Mouse (Mus musculus): ENCODE data around the gene Gm20431.

Gene Gm20431

DNA sequence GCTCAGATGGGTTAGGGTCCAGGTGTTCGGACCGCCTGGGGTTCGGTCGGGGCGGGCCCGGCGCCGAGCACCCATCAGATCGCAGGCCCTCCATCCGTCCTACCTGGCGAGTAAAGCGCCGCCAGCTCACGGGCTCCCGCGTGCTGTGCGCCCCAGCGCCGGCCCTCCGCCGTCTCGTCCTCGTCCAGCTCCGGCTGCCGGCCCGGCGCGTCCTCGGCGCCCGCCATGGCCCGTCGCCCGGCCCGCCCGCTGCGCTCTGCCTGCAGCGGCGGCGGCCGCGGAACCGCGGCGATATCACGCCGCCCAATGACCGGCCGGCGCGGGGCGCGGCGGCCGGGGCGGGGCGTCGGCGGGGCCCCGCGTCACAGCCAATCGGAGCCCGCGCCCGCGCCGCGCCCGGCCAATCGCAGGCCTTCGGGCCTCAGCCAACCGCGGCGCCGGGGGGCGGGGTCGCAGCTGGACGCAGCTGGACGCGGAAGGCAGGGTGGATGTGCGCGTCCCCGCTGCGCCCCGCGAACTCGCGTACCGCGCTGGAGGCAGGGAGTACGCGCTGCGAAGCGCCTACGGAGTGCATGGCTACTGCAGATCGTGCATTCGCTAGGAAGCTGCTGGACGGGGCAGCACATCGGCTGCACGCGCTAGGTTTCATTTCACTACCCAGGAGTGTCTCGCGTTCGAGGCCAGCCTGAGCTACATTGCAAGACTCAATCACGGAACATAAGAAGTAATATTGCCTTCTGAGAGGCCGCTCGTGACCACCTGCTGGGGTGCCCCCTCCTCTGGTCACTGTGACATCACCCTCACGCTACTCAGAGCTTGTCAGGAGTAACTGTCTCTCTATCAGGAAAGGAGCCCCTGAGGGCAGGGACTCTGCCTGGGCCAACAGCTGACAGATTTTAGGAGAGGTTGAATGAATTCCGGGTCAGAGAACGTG is at the start of gene Gm20431:
Gene Gm20431, minus strand, starts transcription at position 227 of the 934 bp plus-strand sequence.
- DNase-seq (ENCODE audit: low spot score): peak; percentile 91

DNA sequence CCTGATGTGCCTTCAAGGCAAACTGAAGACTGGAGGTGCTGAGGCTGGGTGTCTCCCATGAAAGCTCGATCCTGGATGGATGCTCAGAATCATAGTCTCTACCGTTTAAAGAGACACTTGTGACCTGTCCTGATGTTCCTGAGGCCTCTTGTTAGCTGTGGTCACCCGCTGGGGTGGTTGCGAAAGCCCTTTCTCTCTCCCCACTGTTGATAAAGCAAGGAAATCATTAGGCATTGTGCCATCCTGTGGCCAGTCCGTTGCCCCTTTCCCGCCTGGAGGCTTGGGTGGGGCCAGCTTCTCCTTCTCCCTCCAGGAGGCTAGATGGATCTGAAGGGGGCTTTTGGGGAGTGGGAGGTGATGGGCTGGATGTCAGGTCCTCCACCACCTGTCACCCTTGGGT is 49.3 kb upstream of the Gm20431 start:
- DNase-seq (ENCODE audit: low spot score): no peak

DNA sequence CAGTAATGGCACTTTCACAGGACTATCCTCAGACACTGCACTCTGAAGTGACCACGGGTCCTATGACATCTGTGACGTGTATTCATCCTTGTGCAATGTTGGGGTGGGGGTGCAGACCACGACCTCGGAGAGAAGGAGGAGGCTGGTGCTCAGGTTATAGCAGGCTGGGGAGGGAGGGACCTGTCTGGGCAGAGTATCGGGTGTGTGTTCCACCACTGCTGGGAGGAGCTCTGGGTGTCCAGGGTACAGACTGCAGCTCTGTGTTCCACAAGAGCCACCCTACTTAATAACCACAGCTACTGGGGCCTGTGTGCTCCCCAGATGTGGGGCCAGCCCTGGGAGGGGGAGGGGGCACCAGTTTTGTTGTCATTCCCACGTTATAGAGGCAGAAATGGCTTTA is 48.7 kb upstream of the Gm20431 start:
- no peak for DNase-seq (ENCODE audit: low spot score)

DNA sequence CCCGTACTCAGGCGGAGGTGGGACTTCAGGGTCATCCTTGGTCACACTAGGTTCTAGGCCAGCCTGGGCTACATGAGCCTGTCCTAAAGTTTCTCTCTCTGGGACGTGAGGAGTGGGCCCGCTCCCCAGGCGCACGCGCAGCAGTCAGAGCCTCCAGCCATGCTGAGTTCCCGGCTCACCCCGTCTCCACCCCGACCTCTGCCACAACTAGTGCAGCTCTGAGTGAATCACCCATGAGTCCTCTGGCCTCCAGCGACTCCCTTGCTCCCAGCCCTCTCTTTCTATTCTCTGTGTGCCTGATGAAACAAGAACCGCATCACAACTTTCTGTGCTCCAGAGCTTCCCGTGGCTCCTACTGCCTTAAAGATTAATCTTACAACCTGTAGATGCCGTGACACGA is 47.1 kb upstream of the Gm20431 start:
- no peak for DNase-seq (ENCODE audit: low spot score)

DNA sequence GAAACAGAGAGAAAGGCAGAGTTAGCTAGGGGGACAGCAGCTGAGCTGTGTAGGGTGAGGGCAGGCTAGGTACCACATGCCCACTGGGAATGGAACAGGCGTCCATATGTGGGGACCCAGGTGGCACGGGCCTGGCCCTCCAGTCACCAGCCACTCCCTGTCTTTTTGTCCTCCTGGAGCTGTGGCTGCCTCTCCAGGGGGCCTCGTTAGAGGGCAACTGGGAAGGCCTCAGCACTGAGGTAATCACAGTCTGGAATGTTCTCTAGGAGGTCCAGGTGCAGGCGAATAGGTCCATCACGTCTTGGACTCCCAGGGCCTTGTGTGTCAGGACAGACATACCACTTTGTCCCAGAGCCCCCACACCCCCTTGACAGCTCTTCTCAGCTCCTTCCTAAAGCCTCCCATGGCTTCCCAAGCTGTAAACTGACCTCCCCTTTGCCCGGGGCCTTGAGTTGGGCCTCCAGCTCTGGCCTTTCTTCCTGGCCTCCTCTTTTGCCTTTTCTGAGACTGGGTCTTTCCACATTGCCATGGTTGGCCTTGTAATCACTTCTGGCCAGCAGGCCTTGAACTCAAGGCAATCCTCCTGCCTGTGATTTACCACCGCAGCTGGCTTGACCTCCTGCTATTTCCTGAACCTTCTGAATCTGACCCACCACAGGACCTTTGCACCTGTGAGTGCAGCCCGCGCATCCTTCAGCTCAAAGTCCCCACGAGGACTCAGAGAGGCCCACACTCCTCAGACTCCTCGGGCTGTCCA is 45.1 kb upstream of the Gm20431 start:
- no peak for DNase-seq (ENCODE audit: low spot score)

DNA sequence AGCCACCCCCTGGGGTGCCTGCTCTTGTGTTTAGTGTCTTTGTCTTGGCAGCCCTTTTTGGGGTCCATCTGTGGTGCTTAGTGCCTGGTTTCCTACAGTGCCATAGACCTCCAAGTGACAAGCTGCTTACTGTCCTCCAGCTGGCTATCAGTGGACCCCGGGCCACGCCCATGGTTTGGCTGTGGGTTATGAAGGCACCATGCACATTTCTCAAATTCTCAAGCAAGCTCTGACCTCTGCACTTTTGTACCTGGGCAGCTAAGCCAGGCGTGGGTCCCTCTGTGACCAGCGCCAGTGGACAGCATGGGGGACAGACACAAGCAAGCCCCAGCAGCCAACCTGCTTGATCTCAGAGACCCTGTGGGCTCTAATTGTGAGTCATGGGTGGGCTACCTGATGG is 43.1 kb upstream of the Gm20431 start:
- DNase-seq (ENCODE audit: low spot score): no peak

DNA sequence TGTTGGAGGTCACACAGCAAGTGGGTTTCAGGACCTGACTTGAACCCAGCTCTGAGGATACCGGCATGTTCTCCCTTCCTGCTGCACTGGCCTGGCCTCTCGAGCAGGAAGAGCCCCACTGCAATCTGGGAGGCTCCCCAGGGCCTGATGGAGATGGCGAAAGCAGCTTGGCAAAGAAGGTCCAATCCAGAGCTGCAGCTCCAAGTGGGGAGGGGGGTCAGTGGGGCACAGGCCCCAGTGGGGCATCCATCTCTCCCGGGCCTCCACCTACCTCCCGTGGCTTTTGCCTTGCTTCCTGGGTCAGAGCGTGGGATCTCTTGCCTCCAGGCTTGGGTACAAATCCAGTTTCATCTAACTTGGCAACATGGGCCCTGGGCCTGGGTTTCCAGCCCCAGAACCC is 40.8 kb upstream of the Gm20431 start:
- no peak for DNase-seq (ENCODE audit: low spot score)

DNA sequence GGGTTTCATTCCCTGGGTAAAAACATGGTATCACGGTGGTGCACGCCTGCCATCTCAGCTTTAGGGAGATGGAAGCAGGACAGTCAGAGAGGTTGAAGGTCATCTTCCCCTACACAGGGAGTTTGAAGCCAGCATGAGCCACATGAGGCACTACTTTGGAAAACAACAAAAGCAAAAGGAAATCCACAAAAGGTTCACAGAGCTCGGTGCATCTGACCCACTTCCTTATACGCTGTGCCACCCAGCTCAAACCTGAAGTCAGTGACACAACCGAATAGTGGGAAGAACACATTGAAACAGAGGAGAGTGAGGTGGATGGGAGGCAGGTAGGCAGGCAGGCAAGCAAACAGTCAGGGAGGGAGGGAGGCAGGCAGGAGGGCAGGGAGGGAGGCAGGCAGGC is 40.2 kb upstream of the Gm20431 start:
- DNase-seq (ENCODE audit: low spot score): no peak

DNA sequence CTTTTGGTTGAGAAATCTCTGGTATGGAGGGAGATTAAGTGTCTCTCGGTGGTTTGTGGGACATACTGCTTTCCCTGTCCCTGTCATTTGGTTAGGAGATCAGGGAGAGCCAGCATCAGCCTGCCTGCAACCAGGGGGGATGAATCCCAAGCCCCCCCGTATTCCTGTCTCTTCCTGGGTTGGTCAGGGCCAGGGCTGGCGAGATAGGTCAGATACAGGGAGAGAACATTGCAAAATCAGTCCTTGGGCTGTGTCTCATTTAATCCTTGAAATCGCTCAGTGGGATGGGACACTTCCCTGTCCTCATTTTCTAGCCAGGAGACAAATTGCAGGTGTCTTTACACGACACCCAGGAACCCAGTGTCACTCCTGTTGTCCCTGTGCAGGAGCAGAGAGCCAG is 38.7 kb upstream of the Gm20431 start:
- DNase-seq (ENCODE audit: low spot score): no peak

DNA sequence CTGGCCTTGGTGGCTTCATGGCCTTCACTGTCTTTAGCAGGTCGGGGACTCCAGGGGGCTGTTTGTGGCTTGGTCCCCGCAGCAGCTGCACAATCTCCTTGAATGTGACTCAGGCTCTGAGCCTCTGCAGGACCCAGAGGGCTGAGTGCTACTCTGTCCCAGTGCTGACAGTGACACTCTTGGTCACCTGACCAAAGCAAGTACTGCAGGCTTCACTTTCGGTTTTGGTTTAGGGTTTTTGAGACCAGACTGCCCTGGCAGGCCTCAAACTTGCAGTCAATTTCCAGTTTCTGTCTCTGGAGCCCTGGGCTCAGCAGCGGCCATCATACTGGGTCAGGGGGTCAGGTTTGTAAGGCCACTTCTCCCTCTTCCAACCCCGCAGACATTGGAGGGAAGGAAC is 36.6 kb upstream of the Gm20431 start:
- DNase-seq (ENCODE audit: low spot score): no peak

DNA sequence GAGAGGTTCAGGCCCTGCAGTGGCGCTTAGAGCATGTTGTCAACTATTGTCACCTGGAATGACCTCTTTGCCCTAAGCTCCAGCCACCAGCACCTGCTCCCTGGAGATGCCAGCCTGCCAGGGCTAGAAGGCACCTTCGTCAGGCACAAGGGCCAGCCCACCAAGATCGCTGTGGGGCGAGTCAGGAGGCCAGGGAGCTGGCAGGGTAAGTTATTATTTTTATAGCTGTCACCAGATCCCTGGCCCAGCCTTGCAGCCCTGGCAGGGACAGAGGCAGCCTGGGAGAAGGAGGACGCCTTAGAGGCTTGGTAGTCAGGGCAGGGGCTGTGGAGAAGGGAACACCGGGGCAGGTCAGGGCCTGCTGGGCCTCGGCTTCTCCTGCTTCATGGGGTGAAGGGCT is 34.8 kb upstream of the Gm20431 start:
- DNase-seq (ENCODE audit: low spot score): no peak

DNA sequence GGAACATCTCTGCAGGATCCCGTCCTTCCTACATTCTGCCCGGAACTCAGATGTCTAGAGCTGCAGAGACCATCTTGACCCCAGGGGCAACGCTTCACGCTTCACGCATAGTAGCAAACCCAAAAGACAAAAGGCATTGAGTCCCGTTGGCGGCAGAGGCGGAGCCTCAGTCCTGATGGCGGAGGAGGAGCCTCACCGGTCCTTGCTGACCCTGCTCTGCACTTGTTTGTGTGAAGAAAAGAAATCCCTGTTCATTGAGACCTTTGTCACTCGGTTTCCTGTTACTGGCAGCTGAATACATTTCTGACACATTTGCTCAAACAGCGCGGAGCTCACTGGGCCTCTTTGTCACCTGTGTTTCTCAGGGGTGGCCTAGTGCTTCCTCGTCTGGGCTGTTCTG is 34.2 kb upstream of the Gm20431 start:
- DNase-seq (ENCODE audit: low spot score): no peak

DNA sequence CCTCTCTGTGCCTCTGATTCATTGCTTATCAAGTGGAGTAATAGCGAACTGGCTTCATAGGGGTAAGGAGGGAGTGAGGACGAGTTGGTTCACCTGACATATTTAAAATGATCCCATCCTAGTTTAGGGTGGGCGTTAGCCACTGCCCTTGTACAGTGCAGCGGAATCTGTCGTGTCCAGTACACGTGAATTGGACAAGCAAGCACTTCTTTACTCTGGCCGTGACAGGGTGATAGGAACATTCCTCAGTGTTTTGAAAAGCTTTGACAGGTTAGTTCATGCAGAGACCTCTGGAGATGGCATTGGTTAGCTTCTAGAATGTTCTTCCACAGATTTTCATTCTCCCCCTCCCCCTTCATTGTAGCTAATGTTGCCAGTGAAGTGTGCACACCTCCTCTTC is 33.7 kb upstream of the Gm20431 start:
- no peak for DNase-seq (ENCODE audit: low spot score)

DNA sequence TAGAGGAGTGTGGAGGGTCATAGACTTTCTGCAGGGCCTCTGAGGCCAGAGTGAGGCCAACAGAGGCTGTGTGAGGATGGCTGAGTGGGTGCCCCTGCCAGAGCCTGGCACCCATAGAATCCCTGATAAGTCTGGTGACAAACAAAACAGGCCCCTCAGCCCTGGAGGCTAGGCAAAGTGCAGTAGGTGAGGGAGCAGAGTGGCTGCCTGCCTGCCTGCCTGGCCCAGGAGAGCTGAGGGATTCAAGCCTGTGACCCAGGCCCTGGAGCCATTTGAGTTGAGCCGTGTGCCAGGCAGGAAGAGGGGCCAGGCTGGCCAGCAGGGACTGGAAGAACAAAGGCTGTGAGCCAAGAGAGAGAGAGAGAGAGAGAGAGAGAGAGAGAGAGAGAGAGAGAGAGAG is 32.9 kb upstream of the Gm20431 start:
- no peak for DNase-seq (ENCODE audit: low spot score)

DNA sequence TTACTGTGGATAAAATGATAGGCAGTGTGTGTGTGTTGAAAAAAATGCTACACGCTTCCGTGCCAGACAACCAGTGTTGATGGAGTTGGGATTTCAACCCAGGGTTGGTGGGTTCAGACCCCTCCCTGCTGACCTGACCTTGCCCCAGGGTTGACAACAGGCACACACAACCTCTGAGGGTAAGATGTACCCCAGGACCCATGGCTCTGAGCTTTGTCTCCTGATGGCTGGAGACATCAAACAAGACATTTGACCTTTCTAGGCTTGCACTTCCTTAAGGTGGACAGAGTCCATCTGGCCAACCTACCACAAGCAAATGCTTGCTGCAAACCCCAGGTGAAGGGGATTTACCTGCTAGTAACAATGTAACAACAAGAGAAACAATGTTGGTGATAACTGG is 32.2 kb upstream of the Gm20431 start:
- DNase-seq (ENCODE audit: low spot score): no peak

DNA sequence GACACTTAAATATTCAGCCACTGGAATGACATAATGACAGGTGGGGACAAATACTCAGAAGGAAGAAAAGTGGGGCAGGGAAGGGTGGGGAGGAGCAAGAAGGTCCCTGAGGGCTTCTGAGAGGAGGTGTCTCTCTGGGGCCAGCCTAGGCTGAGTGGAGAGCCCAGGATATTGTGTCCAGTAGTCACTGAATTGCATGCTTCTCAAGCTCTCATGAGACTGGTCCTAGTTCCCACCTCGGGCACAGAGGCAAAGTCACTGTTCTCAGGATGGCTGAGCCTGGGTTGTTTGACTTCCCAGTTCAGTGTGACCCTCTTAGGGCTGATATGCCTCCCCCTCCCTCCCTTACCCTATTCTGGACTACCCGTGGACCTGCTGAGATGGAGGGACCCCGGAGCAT is 31.5 kb upstream of the Gm20431 start:
- no peak for DNase-seq (ENCODE audit: low spot score)

DNA sequence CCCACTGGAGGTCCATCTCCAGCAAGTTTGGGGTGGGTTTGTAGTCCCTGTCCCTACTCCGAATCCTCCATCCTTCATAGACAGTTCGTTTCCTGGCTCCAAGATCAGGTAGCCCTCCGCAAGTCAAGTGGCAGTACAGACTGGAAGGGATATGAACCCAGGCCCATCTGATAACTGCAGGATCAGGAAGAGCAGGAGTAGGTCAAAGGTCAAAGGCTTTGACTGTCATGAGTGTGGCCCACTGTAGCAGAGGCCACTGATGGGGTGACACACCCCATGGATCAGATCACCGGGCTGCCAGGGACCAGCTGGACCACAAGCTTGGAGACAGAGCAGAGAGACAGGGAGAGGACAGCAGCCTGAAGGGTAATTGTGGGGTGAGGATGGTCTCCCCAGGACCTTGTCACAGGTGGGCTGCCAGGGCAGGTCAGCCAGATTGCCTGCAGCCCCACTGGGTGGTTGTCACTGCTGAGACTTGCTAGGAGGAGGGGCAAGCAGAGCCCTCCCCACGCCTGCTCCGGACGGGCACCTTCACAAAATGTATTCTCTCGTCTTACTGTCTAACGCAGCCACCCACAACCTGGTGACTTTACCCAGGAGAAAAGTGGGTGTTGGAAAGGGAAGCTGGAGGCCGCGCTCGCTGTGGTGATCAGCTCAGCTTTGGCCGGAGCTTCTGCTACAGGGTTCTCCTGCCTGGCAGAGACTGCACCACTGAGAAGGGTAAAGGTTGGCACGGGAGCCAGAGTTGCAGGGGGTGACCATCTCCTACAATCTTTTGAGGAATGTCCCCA is 30.8 kb upstream of the Gm20431 start:
- DNase-seq (ENCODE audit: low spot score): no peak

DNA sequence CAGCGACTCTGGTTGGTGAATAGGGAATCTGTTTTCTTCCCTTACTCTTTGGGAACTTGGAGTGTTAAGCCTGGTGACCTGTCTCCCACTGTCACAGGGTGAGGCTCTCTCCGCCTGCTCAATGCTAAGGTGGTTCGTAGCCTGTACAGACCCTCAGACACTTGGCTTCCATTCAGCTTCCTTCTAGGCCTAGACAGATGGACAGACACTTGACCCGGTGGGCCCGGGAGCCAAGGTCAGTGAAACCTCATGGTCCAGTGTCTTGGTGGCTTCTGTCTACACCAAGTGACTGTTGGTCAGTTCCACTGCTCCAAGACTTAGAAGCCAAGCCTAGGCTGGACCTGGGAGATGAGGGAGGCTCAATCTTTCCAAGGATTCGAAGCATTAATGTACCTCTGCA is 30.1 kb upstream of the Gm20431 start:
- DNase-seq (ENCODE audit: low spot score): no peak

DNA sequence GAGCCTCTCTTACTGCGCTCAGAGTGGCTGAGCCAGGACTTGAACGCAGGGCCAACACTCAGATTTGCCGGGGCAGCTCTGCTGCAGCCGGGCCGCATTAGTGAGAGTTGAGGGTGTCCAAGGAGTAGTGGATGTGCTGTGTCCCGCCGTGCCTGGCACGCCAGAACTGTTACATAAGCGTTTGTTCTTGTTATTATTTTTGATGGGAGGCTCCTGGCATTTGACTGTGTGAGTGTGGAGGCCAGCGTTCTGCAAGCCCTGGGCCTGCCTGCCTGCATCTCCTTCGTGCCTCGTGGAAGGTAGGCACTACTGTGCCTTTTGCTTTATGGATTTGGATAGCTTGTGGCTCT is 29.6 kb upstream of the Gm20431 start:
- DNase-seq (ENCODE audit: low spot score): no peak

DNA sequence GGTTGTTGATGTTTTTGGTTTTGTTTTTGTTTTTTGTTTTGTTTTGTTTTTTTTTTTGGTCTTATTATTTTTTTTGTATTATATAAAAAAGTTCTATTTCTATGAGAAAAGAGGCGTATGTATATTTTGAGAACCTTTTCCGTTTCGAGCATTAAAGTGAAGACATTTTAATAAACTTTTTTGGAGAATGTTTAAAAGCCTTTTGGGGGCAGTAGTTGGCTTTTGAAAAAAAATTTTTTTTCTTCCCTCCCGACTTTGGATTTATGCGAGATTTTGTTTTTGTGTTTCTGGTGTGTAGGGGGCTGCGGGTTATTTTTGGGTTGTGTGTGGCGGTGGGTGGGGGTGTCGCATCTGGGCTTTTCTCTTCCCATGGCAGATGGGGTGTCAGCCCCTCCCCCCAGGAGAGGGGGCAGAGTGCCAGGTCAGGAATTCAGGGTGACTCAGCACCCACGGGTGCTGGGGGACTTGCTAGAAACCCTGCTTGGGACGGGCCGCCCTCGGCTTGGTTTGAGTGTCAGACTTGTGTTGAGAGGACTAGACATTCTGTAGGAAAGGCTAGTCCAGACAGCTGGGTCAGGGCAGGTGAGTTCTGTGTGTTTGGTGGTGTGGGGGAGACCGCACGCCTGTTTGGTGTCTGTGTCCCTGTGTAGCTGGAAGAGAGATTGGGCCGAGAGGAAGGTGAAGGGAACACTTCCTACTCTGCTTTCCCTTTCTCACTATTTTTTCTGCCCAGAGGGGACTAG is 29.1 kb upstream of the Gm20431 start:
- no peak for DNase-seq (ENCODE audit: low spot score)

DNA sequence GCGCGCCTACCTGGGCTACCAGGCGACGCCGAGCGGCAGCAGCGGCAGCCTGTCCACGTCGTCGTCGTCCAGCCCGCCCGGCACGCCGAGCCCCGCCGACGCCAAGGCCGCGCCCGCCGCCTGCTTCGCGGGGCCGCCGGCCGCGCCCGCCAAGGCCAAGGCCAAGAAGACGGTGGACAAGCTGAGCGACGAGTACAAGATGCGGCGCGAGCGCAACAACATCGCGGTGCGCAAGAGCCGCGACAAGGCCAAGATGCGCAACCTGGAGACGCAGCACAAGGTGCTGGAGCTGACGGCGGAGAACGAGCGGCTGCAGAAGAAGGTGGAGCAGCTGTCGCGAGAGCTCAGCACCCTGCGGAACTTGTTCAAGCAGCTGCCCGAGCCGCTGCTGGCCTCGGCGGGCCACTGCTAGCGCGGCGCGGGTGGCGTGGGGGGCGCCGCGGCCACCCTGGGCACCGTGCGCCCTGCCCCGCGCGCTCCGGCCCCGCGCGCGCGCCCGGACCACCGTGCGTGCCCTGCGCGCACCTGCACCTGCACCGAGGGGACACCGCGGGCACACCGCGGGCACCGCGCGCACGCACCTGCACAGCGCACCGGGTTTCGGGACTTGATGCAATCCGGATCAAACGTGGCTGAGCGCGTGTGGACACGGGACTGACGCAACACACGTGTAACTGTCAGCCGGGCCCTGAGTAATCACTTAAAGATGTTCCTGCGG is 28.4 kb upstream of the Gm20431 start, which contains the start of gene Tmem189:
Gene Tmem189, minus strand, starts transcription at position 322 of the 718 bp plus-strand sequence.
- no peak for DNase-seq (ENCODE audit: low spot score)

All from ovary, postnatal 14 days (tissue).